In the genomic region with DNA sequence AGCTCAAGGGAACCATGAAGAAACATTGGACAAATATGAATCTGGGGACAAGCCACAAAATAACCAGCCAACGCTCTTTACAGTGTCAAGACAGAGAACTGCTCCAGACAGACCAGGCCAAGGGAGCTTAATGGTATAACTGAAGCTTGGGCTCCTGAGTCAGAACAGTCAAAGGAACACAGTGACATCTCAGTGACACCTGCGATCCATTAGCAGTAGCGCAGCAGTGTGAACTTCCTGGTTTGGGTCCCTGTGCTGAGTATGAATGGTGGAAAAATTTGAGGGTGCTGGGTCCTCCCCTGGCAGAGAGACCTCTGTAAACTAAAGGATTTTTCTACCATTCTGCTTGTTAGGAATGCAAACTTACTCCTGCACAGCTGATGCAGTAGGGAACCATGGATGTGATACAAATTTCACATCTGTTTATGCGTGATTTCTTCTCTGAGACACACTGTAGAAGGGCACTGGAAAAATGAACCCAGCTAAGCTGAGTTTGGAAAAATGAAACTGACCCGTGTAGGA, we compare ENCODE assay signal across 17 mouse cellular contexts. TPM values are rescaled to one million over a fixed set of nuclear protein-coding genes. Genes with fewer than 3 reads are reported as not detected.
A peak's percentile ranks its signal among the peaks of the same experiment; 100 is the strongest.
DNase-seq lines count a peak whose midpoint lies in the region; TF ChIP-seq lines count a peak whose summit lies in the region.
"Had no signal": no experiment of that assay in that cellular context is flagged by ENCODE, and none has a peak within 500 bp of the region (broad histone marks: within the 10 kb centered on the region; RNA-seq: fewer than 3 reads in every experiment).

No protein-coding gene starts in this region.

- no peak for TF ChIP-seq CTCF in spleen, adult 2 months (IDR thresholded peaks at IDR 0.05; ENCODE audit: extremely low read depth, insufficient read depth, insufficient read length, insufficient replicate concordance)
- no peak for TF ChIP-seq CTCF in CH12.LX (conservative IDR thresholded peaks at IDR 0.05 in 1 of 2, IDR thresholded peaks at IDR 0.05 in 1 of 2; ENCODE audit: low read depth in 2 of 2, low read length in 2 of 2)
- no peak for TF ChIP-seq CTCF in small intestine, adult 2 months (IDR thresholded peaks at IDR 0.05; ENCODE audit: extremely low read depth, insufficient read length, insufficient replicate concordance, low read depth, low read length)

- dilution Hi-C loops in CH12.LX (cut with MboI; ENCODE audit: extremely low pct_ligation_motif_present, extremely low pct_unique_long_range_greater_than_20kb, low sequenced_read_pairs) = no loop called here

- no peak; the same call in 1 of the 2 replicates for TF ChIP-seq RAD21 in CH12.LX (IDR thresholded peaks at IDR 0.05; ENCODE audit: low read depth, low read length)

- H3K9ac ChIP-seq in CH12.LX (ENCODE audit: insufficient read depth, low read depth) = peak overlapping the region; percentile 67
- H3K9ac ChIP-seq: heart, embryonic 13.5 days; hindbrain, embryonic 15.5 days had no signal

- H3K27ac ChIP-seq in spleen, adult 2 months (ENCODE audit: insufficient read depth, low read length) = peak overlapping the region; percentile 72
- peak overlapping the region; percentile 96 for H3K27ac ChIP-seq in CH12.LX (ENCODE audit: insufficient read depth, low read depth)
- peak overlapping the region; percentile 2; the same call in 1 of the 2 replicates for H3K27ac ChIP-seq in small intestine, adult 2 months (ENCODE audit: insufficient read depth, low read depth, low read length)
- H3K27ac ChIP-seq: embryonic facial prominence, embryonic 10.5 days; forebrain, embryonic 10.5 days; heart, embryonic 13.5 days; hindbrain, embryonic 15.5 days had no signal

- peaks cover 6% of the 10 kb centered on the region for H3K36me3 ChIP-seq in spleen, adult 2 months (ENCODE audit: control insufficient read depth, insufficient read depth, low read length)
- H3K36me3 ChIP-seq in CH12.LX (replicated peaks in 1 of 2; ENCODE audit: control insufficient read depth in 1 of 2, insufficient read depth in 1 of 2, low read length in 1 of 2) = peaks cover 3 to 28% of the 10 kb centered on the region in 2 experiments
- H3K36me3 ChIP-seq in small intestine, adult 2 months (ENCODE audit: control insufficient read depth, insufficient read depth, low read length) = peaks cover 68% of the 10 kb centered on the region

- no peak for DNase-seq in spleen, adult 2 months (ENCODE audit: low read depth in 1 of 2, low spot score in 2 of 2)
- DNase-seq in spleen, postnatal 14 days (ENCODE audit: low spot score in 2 of 2) = no peak
- peak; percentile 68 for DNase-seq in A20 (ENCODE audit: low read depth, low spot score)
- peak; percentile 86 for DNase-seq in CH12.LX (ENCODE audit: extremely low read depth)
- DNase-seq in ovary, postnatal 14 days (ENCODE audit: low spot score) = no peak
- DNase-seq: adrenal gland, postnatal 10 days; cerebellum, adult 11-12 months; cerebellum, adult 9-10 months; cerebellum, postnatal 36 days; gastrocnemius, postnatal 36 days; heart, adult 11 months; heart, postnatal 36 days had no signal

- no peaks in the 10 kb centered on the region for H3K27me3 ChIP-seq in spleen, adult 2 months (ENCODE audit: control insufficient read depth, insufficient read depth, low read length)
- no peaks in the 10 kb centered on the region for H3K27me3 ChIP-seq in CH12.LX (replicated peaks)
- no peaks in the 10 kb centered on the region for H3K27me3 ChIP-seq in small intestine, adult 2 months (ENCODE audit: control insufficient read depth, insufficient read depth, low read length)
- H3K27me3 ChIP-seq: heart, embryonic 13.5 days had no signal

- peaks cover 3% of the 10 kb centered on the region for H3K9me3 ChIP-seq in CH12.LX (replicated peaks; ENCODE audit: low read length)
- H3K9me3 ChIP-seq: embryonic facial prominence, embryonic 10.5 days; forebrain, embryonic 10.5 days; heart, embryonic 13.5 days; hindbrain, embryonic 15.5 days had no signal

- peaks cover 5% of the 10 kb centered on the region for H3K79me2 ChIP-seq in CH12.LX (replicated peaks; ENCODE audit: control insufficient read depth, extremely low read depth, insufficient read depth, poor library complexity, severe bottlenecking)

- peaks cover 27% of the 10 kb centered on the region for H3K4me1 ChIP-seq in spleen, adult 2 months (ENCODE audit: control insufficient read depth, insufficient read depth, insufficient read length)
- peaks cover 28 to 79% of the 10 kb centered on the region in 2 experiments for H3K4me1 ChIP-seq in CH12.LX (ENCODE audit: control insufficient read depth in 1 of 2, insufficient read depth in 2 of 2)
- peaks cover 9% of the 10 kb centered on the region for H3K4me1 ChIP-seq in small intestine, adult 2 months (ENCODE audit: control insufficient read depth, insufficient read depth, insufficient read length, low read length)
- H3K4me1 ChIP-seq: embryonic facial prominence, embryonic 10.5 days; forebrain, embryonic 10.5 days; heart, embryonic 13.5 days; hindbrain, embryonic 15.5 days had no signal

- peak; percentile 81 for TF ChIP-seq EP300 in CH12.LX (IDR thresholded peaks at IDR 0.05; ENCODE audit: low read length)

- in situ Hi-C loops in CH12.LX (cut with MboI; ENCODE audit: low pct_ligation_motif_present, low pct_unique_long_range_greater_than_20kb, low sequenced_read_pairs) = loop anchor here (5.0 kb wide), 1 partner anchor 42 kb away; no protein-coding TSS in a partner anchor

- TF ChIP-seq POLR2A in spleen, adult 2 months (IDR thresholded peaks at IDR 0.05; ENCODE audit: low read depth, low read length) = no peak
- peak; percentile 22; the same call in 1 of the 2 replicates for TF ChIP-seq POLR2A in CH12.LX (IDR thresholded peaks at IDR 0.05; ENCODE audit: low read depth, low read length)
- TF ChIP-seq POLR2A in small intestine, adult 2 months (IDR thresholded peaks at IDR 0.05; ENCODE audit: low read depth, low read length) = no peak

- H3K4me3 ChIP-seq in spleen, adult 2 months (ENCODE audit: extremely low read depth, insufficient read depth, insufficient read length) = no peak overlapping the region
- H3K4me3 ChIP-seq in CH12.LX (replicated peaks in 1 of 3; ENCODE audit: low read depth in 2 of 3, low read length in 2 of 3, poor library complexity in 1 of 3) = peak overlapping the region in 2 of 3 experiments; percentile 3 to 35
- H3K4me3 ChIP-seq in small intestine, adult 2 months (ENCODE audit: low read depth, low read length) = no peak overlapping the region
- H3K4me3 ChIP-seq: embryonic facial prominence, embryonic 10.5 days; forebrain, embryonic 10.5 days; heart, embryonic 13.5 days; hindbrain, embryonic 15.5 days had no signal

- WGBS in spleen, adult 2 months = 59% methylated on average over 5 of the region's 5 CpGs
- 78% methylated on average over 5 of the region's 5 CpGs for WGBS in small intestine, adult 2 months

- H3K4me2 ChIP-seq in CH12.LX (ENCODE audit: insufficient read depth, low read depth, poor library complexity, severe bottlenecking) = peak overlapping the region; percentile 78
- H3K4me2 ChIP-seq: heart, embryonic 13.5 days; hindbrain, embryonic 15.5 days had no signal

TF ChIP-seq in CH12.LX, 34 proteins besides CTCF, POLR2A, EP300 and RAD21:
- TF ChIP-seq MAFK (IDR thresholded peaks at IDR 0.05; ENCODE audit: insufficient replicate concordance, low read length) (no peak), UBTF (IDR thresholded peaks at IDR 0.05; ENCODE audit: low read depth, low read length) (0 out of 2 replicates have a peak, but pooled peaks have one; percentile 53), TCF12 (IDR thresholded peaks at IDR 0.05; ENCODE audit: low read depth, low read length) (peak; percentile 69; the same call in 1 of the 2 replicates), USF2 (conservative IDR thresholded peaks at IDR 0.05; ENCODE audit: low read depth, low read length) (no peak), IRF4 (IDR thresholded peaks at IDR 0.05; ENCODE audit: low read depth, low read length) (peak; percentile 75), ELF1 (IDR thresholded peaks at IDR 0.05; ENCODE audit: low read depth, low read length) (peak; percentile 87), RCOR1 (conservative IDR thresholded peaks at IDR 0.05; ENCODE audit: low read depth, low read length) (0 out of 2 replicates have a peak, but pooled peaks have one; percentile 52), JUND (conservative IDR thresholded peaks at IDR 0.05; ENCODE audit: low read depth, low read length) (peak; percentile 35; the same call in 1 of the 2 replicates), MYC (IDR thresholded peaks at IDR 0.05; ENCODE audit: low read depth, low read length) (0 out of 2 replicates have a peak, but pooled peaks have one; percentile 44)

RNA-seq across cellular contexts. Expression of a gene that starts 50.1 kb away (rescaled TPM):
- polyA plus RNA-seq in spleen, adult 2 months (2012; rRNA removed) = 8.4 and 8.8 TPM in 2 replicates
- total RNA-seq in CH12.LX (2012; rRNA removed) = 23.2 and 25.1 TPM in 2 replicates
- total RNA-seq in CH12.LX (2014; rRNA removed) = 22.9 and 25.4 TPM in 2 replicates
- 19.9 and 22.3 TPM in 2 replicates for polyA plus RNA-seq in CH12.LX (2012; ENCODE audit: insufficient read length, low read depth)
- 21.6 and 53.3 TPM in 2 replicates for polyA plus RNA-seq in small intestine, adult 2 months (2012; rRNA removed)

Comparison
In these comparisons a context has a peak if more than half of its experiments do, and no peak if none do; other contexts are left out.
1. DNase-seq: peak in A20 (single experiment) and CH12.LX (single experiment); none in spleen, adult 2 months (0 of 2), spleen, postnatal 14 days (0 of 2) and ovary, postnatal 14 days (single experiment).
2. H3K27ac ChIP-seq: peak in every context shown above with its lines; median percentile 96 in CH12.LX; 72 in spleen, adult 2 months; 2 in small intestine, adult 2 months.
3. H3K4me3 ChIP-seq: peak in CH12.LX (2 of 3); none in spleen, adult 2 months (single experiment) and small intestine, adult 2 months (single experiment).